Comparison of ENCODE assay signal across 10 mouse cellular contexts in genomic region chr12:104978943-104979723, GRCm38 (mm10). TPM values are rescaled to one million over a fixed set of nuclear protein-coding genes. Genes with fewer than 3 reads are reported as not detected.
DNase-seq lines count a peak whose midpoint lies in the region; ATAC-seq and TF ChIP-seq lines count a peak whose summit lies in the region.
"Had no signal": no experiment of that assay in that cellular context is flagged by ENCODE, and none has a peak within 500 bp of the region (broad histone marks: within the 10 kb centered on the region; RNA-seq: fewer than 3 reads in every experiment).

No protein-coding gene starts in this region.

- DNase-seq in embryo, embryonic 10.5 days (ENCODE audit: low spot score) = peak; percentile 14
- no peak for DNase-seq in embryo, embryonic 10 days (ENCODE audit: low spot score)
- no peak for DNase-seq in hindbrain, postnatal 0 days (ENCODE audit: low spot score)
- no peak for DNase-seq in hindbrain, embryonic 14.5 days (ENCODE audit: low spot score)
- DNase-seq in midbrain, embryonic 11.5 days (ENCODE audit: low spot score, missing footprints) = peak; percentile 82
- DNase-seq in layer of hippocampus, postnatal 10 days (ENCODE audit: low spot score in 2 of 2) = no peak
- DNase-seq: liver had no signal

- H3K4me1 ChIP-seq in hindbrain, postnatal 0 days (ENCODE audit: insufficient read depth, low read length) = no peaks in the 10 kb centered on the region; the same call in 1 of the 2 replicates
- no peaks in the 10 kb centered on the region for H3K4me1 ChIP-seq in hindbrain, embryonic 14.5 days (replicated peaks; ENCODE audit: control insufficient read depth, insufficient read depth, low read length)
- peaks cover 20% of the 10 kb centered on the region for H3K4me1 ChIP-seq in embryonic facial prominence, embryonic 12.5 days
- peaks cover 14% of the 10 kb centered on the region; the same call in 1 of the 2 replicates for H3K4me1 ChIP-seq in midbrain, embryonic 11.5 days (ENCODE audit: control insufficient read depth, insufficient read depth, low read length)

- H3K36me3 ChIP-seq in hindbrain, postnatal 0 days (ENCODE audit: insufficient read depth, low read length) = no peaks in the 10 kb centered on the region
- H3K36me3 ChIP-seq in hindbrain, embryonic 14.5 days (replicated peaks; ENCODE audit: control insufficient read depth, insufficient read depth) = no peaks in the 10 kb centered on the region
- H3K36me3 ChIP-seq in embryonic facial prominence, embryonic 12.5 days = no peaks in the 10 kb centered on the region
- no peaks in the 10 kb centered on the region for H3K36me3 ChIP-seq in midbrain, embryonic 11.5 days (ENCODE audit: control insufficient read depth, insufficient read depth, low read length)

- no peaks in the 10 kb centered on the region for H3K27me3 ChIP-seq in hindbrain, postnatal 0 days (ENCODE audit: insufficient read depth, low read length)
- H3K27me3 ChIP-seq in hindbrain, embryonic 14.5 days (ENCODE audit: control insufficient read depth, insufficient read depth, low read length) = no peaks in the 10 kb centered on the region
- no peaks in the 10 kb centered on the region for H3K27me3 ChIP-seq in embryonic facial prominence, embryonic 12.5 days
- no peaks in the 10 kb centered on the region for H3K27me3 ChIP-seq in midbrain, embryonic 11.5 days (ENCODE audit: control insufficient read depth, insufficient read depth, low read length)
- H3K27me3 ChIP-seq: megakaryocyte, embryonic 14.5 days had no signal

- no peak overlapping the region for H3K9ac ChIP-seq in hindbrain, postnatal 0 days (replicated peaks; ENCODE audit: low read length)
- no peak overlapping the region for H3K9ac ChIP-seq in hindbrain, embryonic 14.5 days
- H3K9ac ChIP-seq in embryonic facial prominence, embryonic 12.5 days = no peak overlapping the region
- H3K9ac ChIP-seq in midbrain, embryonic 11.5 days (ENCODE audit: low read length) = no peak overlapping the region

- no peak overlapping the region for H3K4me3 ChIP-seq in hindbrain, postnatal 0 days (ENCODE audit: low read length)
- no peak overlapping the region for H3K4me3 ChIP-seq in hindbrain, embryonic 14.5 days (replicated peaks; ENCODE audit: low read length)
- H3K4me3 ChIP-seq in embryonic facial prominence, embryonic 12.5 days = no peak overlapping the region
- no peak overlapping the region for H3K4me3 ChIP-seq in midbrain, embryonic 11.5 days (ENCODE audit: low read depth, low read length)
- H3K4me3 ChIP-seq: megakaryocyte, embryonic 14.5 days had no signal

- no peak for TF ChIP-seq CTCF in hindbrain, postnatal 0 days (IDR thresholded peaks at IDR 0.05; ENCODE audit: low read depth)

- H3K4me2 ChIP-seq in hindbrain, postnatal 0 days (ENCODE audit: low read depth, low read length) = peak overlapping the region; percentile 21; the same call in 1 of the 2 replicates
- no peak overlapping the region for H3K4me2 ChIP-seq in hindbrain, embryonic 14.5 days (replicated peaks)
- no peak overlapping the region for H3K4me2 ChIP-seq in embryonic facial prominence, embryonic 12.5 days (replicated peaks)
- peak overlapping the region; percentile 19; the same call in 1 of the 2 replicates for H3K4me2 ChIP-seq in midbrain, embryonic 11.5 days

- ATAC-seq in hindbrain, postnatal 0 days = no peak
- ATAC-seq in hindbrain, embryonic 14.5 days (ENCODE audit: low FRiP score) = no peak
- ATAC-seq in embryonic facial prominence, embryonic 12.5 days (ENCODE audit: insufficient number of reproducible peaks, insufficient read depth, low FRiP score, low TSS enrichment) = no peak
- ATAC-seq in midbrain, embryonic 11.5 days (ENCODE audit: low FRiP score) = 0 out of 2 replicates have a peak, but pooled peaks have one; percentile 25
- no peak for ATAC-seq in erythroid progenitor cell, adult 5-6 weeks (replicated peaks; ENCODE audit: low FRiP score, poor library complexity, severe bottlenecking)

- no peak overlapping the region for H3K27ac ChIP-seq in hindbrain, postnatal 0 days
- H3K27ac ChIP-seq in hindbrain, embryonic 14.5 days = no peak overlapping the region
- peak overlapping the region; percentile 43; the same call in 1 of the 2 replicates for H3K27ac ChIP-seq in embryonic facial prominence, embryonic 12.5 days
- no peak overlapping the region; the same call in 1 of the 2 replicates for H3K27ac ChIP-seq in midbrain, embryonic 11.5 days (ENCODE audit: low read depth, low read length)

- 60% methylated on average over 22 of the region's 22 CpGs for WGBS in hindbrain, postnatal 0 days
- 64% methylated on average over 22 of the region's 22 CpGs for WGBS in hindbrain, embryonic 14.5 days
- 64% methylated on average over 22 of the region's 22 CpGs for whole genome bisulfite sequencing in embryonic facial prominence, embryonic 12.5 days
- 65% methylated on average over 22 of the region's 22 CpGs for WGBS in midbrain, embryonic 11.5 days

- no peaks in the 10 kb centered on the region for H3K9me3 ChIP-seq in hindbrain, postnatal 0 days (ENCODE audit: low read length)
- H3K9me3 ChIP-seq in hindbrain, embryonic 14.5 days (ENCODE audit: control insufficient read depth, low read length) = no peaks in the 10 kb centered on the region
- no peaks in the 10 kb centered on the region for H3K9me3 ChIP-seq in embryonic facial prominence, embryonic 12.5 days
- no peaks in the 10 kb centered on the region for H3K9me3 ChIP-seq in midbrain, embryonic 11.5 days (ENCODE audit: control insufficient read depth, low read length)

RNA-seq across cellular contexts. Expression of gene Syne3, which starts 30.5 kb away (rescaled TPM):
- 1.4 TPM in 2 replicates for total RNA-seq in hindbrain, postnatal 0 days (2014; rRNA removed)
- polyA plus RNA-seq in hindbrain, postnatal 0 days (2015; fragmentation: Nextera tagmentation; extraction: Ambion mirVana) = 0.66 and 0.98 TPM in 2 replicates
- polyA plus RNA-seq in hindbrain, embryonic 14.5 days (2014; fragmentation: Nextera tagmentation; extraction: Ambion mirVana) = 0.35 TPM in 2 replicates
- 0.64 and 0.79 TPM in 2 replicates for polyA plus RNA-seq in embryonic facial prominence, embryonic 12.5 days (2016; fragmentation: Nextera tagmentation; extraction: Ambion mirVana)
- 0.10 TPM in 1 of 2 replicates, not detected in the other for polyA plus RNA-seq in midbrain, embryonic 11.5 days (2014; fragmentation: Nextera tagmentation; extraction: Ambion mirVana)
- 19.7 and 20.9 TPM in 2 replicates for total RNA-seq in erythroid progenitor cell, adult 5-6 weeks (2015; ENCODE audit: low replicate concordance)
- total RNA-seq in erythroid progenitor cell, adult 5-6 weeks (2017; ENCODE audit: low replicate concordance) = 29.5 and 46.1 TPM in 2 replicates
- under 1 TPM; 0.73 to 0.80 TPM for total RNA-seq in layer of hippocampus, postnatal 10 days (2021)

RNA-seq across cellular contexts. Expression of gene Glrx5, which starts 53.4 kb away (rescaled TPM):
- 28.6 and 43.1 TPM in 2 replicates for total RNA-seq in hindbrain, postnatal 0 days (2014; rRNA removed)
- polyA plus RNA-seq in hindbrain, postnatal 0 days (2015; fragmentation: Nextera tagmentation; extraction: Ambion mirVana) = 195 and 199 TPM in 2 replicates
- polyA plus RNA-seq in hindbrain, embryonic 14.5 days (2014; fragmentation: Nextera tagmentation; extraction: Ambion mirVana) = 183 and 189 TPM in 2 replicates
- polyA plus RNA-seq in embryonic facial prominence, embryonic 12.5 days (2016; fragmentation: Nextera tagmentation; extraction: Ambion mirVana) = 188 and 196 TPM in 2 replicates
- 186 and 197 TPM in 2 replicates for polyA plus RNA-seq in midbrain, embryonic 11.5 days (2014; fragmentation: Nextera tagmentation; extraction: Ambion mirVana)
- 285 and 316 TPM in 2 replicates for total RNA-seq in erythroid progenitor cell, adult 5-6 weeks (2015; ENCODE audit: low replicate concordance)
- 129 and 154 TPM in 2 replicates for total RNA-seq in erythroid progenitor cell, adult 5-6 weeks (2017; ENCODE audit: low replicate concordance)
- total RNA-seq in layer of hippocampus, postnatal 10 days (2021) = 10 to 100 TPM; 62.2 to 76.7 TPM

Comparison
In these comparisons a context has a peak if more than half of its experiments do, and no peak if none do; other contexts are left out.
1. DNase-seq: peak in embryo, embryonic 10.5 days (single experiment) and midbrain, embryonic 11.5 days (single experiment); none in embryo, embryonic 10 days (single experiment), hindbrain, postnatal 0 days (single experiment), hindbrain, embryonic 14.5 days (single experiment) and layer of hippocampus, postnatal 10 days (0 of 2).
2. H3K4me2 ChIP-seq: peak in hindbrain, postnatal 0 days (single experiment) and midbrain, embryonic 11.5 days (single experiment); none in hindbrain, embryonic 14.5 days (single experiment) and embryonic facial prominence, embryonic 12.5 days (single experiment).